Mouse (Mus musculus) stomach, embryonic 16.5 days (tissue): ENCODE data around the gene Rasgrf2. TPM values are rescaled to one million over a fixed set of nuclear protein-coding genes. Genes with fewer than 3 reads are reported as not detected.

ENCODE experiments used
- ATAC-seq: fragments of 200-750 bp; cut with Nextera tagmentation; 2 replicates; pipeline ENCODE4 v1.8.0; 2017; ENCODE audit warnings: moderate number of reproducible peaks, moderate TSS enrichment; ENCODE audit not compliant: insufficient read depth, low FRiP score
- H3K27ac ChIP-seq: fragments of 300-500 bp; sonication (generic); 2 replicates; pipeline ENCODE4 v1.5.1; 2014; ENCODE audit warnings: low read length
- H3K27me3 ChIP-seq: fragments of 300-500 bp; sonication (generic); 2 replicates; pipeline ENCODE4 v1.6.1; 2014; ENCODE audit warnings: low read length, control low read depth, mixed read lengths; ENCODE audit not compliant: control insufficient read depth, insufficient read depth
- H3K36me3 ChIP-seq: fragments of 300-500 bp; sonication (generic); 2 replicates; pipeline ENCODE4 v1.6.1; 2014; ENCODE audit warnings: low read length; ENCODE audit not compliant: control insufficient read depth, insufficient read depth
- H3K4me1 ChIP-seq: fragments of 300-500 bp; sonication (generic); 2 replicates; pipeline ENCODE4 v1.6.1; 2014; ENCODE audit warnings: low read length, control low read depth, mixed read lengths; ENCODE audit not compliant: control insufficient read depth, insufficient read depth
- H3K4me2 ChIP-seq: fragments of 300-500 bp; sonication (generic); 2 replicates; pipeline ENCODE4 v1.6.1; 2014; ENCODE audit warnings: low read depth, low read length, mixed read lengths
- H3K4me3 ChIP-seq: fragments of 300-500 bp; sonication (generic); replicated peaks from 2 replicates; pipeline ENCODE4 v1.5.1; 2014; ENCODE audit warnings: mild to moderate bottlenecking, low read length
- H3K9ac ChIP-seq: fragments of 300-500 bp; sonication (generic); 2 replicates; pipeline ENCODE4 v1.6.1; 2014; ENCODE audit warnings: low read length
- H3K9me3 ChIP-seq: fragments of 300-500 bp; sonication (generic); replicated peaks from 2 replicates; pipeline ENCODE4 v1.6.1; 2016; ENCODE audit warnings: low read length, control low read depth; ENCODE audit not compliant: control insufficient read depth
- WGBS: fragments of 180-500 bp; shearing (Covaris S2); extraction: QIAGEN DNeasy Blood & Tissue Kit; methylation state at CpG from one replicate; pipeline ENCODE4 v1.1.7; 2014; 5-methylcytosine and 5-hydroxymethylcytosine counted together
- polyA plus RNA-seq: library from polyadenylated mRNA; unstranded; fragments of >200 nt; fragmentation: Nextera tagmentation; extraction: Ambion mirVana; gene quantifications from 2 replicates; pipeline ENCODE4 v1.2.1, GENCODE M21; 2015

Gene Rasgrf2
- polyA plus RNA-seq, 1 experiment from 2014 or later: 0.77 TPM

GRCm38 (mm10) chr13:91868577-91868976 is 262.9 kb downstream of the Rasgrf2 start:
- Histone ChIP-seq H3K9me3 (no peaks in the 10 kb centered on the region), H3K27me3 (no peaks in the 10 kb centered on the region), H3K9ac (no peak overlapping the region), H3K4me1 (no peaks in the 10 kb centered on the region), H3K4me3 (no peak overlapping the region), H3K36me3 (no peaks in the 10 kb centered on the region), H3K4me2 (no peak overlapping the region), H3K27ac (no peak overlapping the region)
- whole genome bisulfite sequencing: 81% methylated on average over 1 of the region's 1 CpGs
- no peak for ATAC-seq

DNA sequence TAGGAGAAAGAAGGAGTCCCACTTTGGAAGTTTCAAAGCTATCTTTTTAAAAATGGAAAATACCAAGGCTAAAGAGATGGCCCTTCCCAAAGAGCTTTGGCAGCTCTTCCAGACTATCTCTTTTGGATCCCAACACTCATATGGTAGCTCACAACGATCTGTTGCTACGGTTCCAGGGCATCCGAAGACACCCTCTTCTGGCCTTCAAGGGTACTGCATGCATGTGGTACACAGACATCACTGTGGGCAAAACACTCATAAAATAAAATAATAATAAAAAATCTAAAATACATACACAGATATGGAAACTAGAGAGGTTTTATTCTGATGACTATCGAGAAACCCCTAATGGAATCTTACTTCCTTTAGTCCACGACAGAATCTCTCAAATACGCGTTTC is 272.6 kb downstream of the Rasgrf2 start:
- H3K9me3 ChIP-seq: no peaks in the 10 kb centered on the region
- H3K4me2 ChIP-seq: no peak overlapping the region
- no peak for ATAC-seq
- H3K27me3 ChIP-seq: no peaks in the 10 kb centered on the region
- H3K36me3 ChIP-seq: no peaks in the 10 kb centered on the region
- WGBS: 81% methylated on average over 7 of the region's 7 CpGs
- no peak overlapping the region for H3K9ac ChIP-seq
- H3K27ac ChIP-seq: no peak overlapping the region
- H3K4me3 ChIP-seq: no peak overlapping the region
- no peaks in the 10 kb centered on the region for H3K4me1 ChIP-seq

DNA sequence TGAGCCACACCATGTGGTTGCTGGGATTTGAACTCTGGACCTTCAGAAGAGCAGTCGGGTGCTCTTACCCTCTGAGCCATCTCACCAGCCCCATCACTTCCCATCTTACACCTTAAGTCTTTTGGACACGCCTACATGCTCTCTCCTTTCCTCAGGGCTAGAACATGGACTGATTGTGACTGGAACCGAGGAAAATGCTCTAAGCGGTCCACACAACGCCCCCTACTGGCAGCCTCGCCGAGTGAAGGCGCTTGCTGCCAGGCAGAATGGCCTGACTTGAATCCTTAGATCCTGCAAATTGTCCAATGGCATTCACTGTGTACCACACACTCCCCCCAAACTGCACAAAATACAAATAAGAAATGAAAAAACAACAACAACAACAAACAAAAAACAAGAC is 274.0 kb downstream of the Rasgrf2 start:
- no peaks in the 10 kb centered on the region for H3K4me1 ChIP-seq
- 64% methylated on average over 8 of the region's 8 CpGs for WGBS
- H3K9me3 ChIP-seq: no peaks in the 10 kb centered on the region
- H3K4me3 ChIP-seq: no peak overlapping the region
- H3K36me3 ChIP-seq: no peaks in the 10 kb centered on the region
- no peak for ATAC-seq
- no peak overlapping the region for H3K4me2 ChIP-seq
- H3K9ac ChIP-seq: no peak overlapping the region
- no peak overlapping the region for H3K27ac ChIP-seq
- no peaks in the 10 kb centered on the region for H3K27me3 ChIP-seq

DNA sequence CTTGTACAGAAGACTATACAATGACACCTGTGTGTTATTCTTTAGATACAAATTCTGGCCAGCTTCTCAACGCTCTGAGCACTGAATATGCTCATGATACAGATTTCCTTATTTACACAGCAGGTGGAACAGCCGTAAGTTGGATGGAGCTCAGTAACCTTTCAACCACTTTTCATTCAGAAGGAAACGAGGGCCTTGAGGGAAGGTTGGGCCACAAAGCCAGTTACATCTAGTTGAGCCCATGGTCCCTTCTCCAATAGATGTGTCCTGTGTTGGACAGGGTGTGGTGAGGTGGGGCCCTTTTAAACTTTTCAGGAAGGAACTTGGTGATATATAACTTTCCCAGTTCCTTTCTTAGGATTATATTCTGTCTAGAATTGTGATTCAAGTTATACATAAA is 277.0 kb downstream of the Rasgrf2 start:
- Histone ChIP-seq H3K36me3 (no peaks in the 10 kb centered on the region), H3K9ac (no peak overlapping the region), H3K4me2 (no peak overlapping the region), H3K9me3 (no peaks in the 10 kb centered on the region), H3K27me3 (no peaks in the 10 kb centered on the region), H3K4me1 (no peaks in the 10 kb centered on the region), H3K4me3 (no peak overlapping the region), H3K27ac (no peak overlapping the region)
- no peak for ATAC-seq
- 61% methylated on average over 3 of the region's 3 CpGs for WGBS

Other genes with a start within 250 kb of the Rasgrf2 start
- gene Gm20379, start 174.3 kb upstream of the Rasgrf2 start, polyA plus RNA-seq: 0.62 and 0.90 TPM in 2 replicates
- gene Dhfr, start 223.1 kb upstream of the Rasgrf2 start, polyA plus RNA-seq: 11.6 and 12.7 TPM in 2 replicates
- gene Msh3, start 223.3 kb upstream of the Rasgrf2 start, polyA plus RNA-seq: 20.1 and 20.5 TPM in 2 replicates